Mouse (Mus musculus) thymus, postnatal 36 days (tissue): ENCODE data around the gene Paqr9.
A peak's percentile ranks its signal among the peaks of the same experiment; 100 is the strongest.

ENCODE experiments used
- DNase-seq, 2 experiments: peaks; one replicate each; pipeline ENCODE4 v3.0.0; 2022; ENCODE audit warnings: mixed read lengths in 2 of 2

Gene Paqr9

GRCm38 (mm10) chr9:95546679-95547078, 12.8 kb upstream of the Paqr9 start:
- no peak for DNase-seq

GRCm38 (mm10) chr9:95549626-95550411, 9.6 kb upstream of the Paqr9 start:
- no peak for DNase-seq

- no peak for DNase-seq
Observed at GRCm38 (mm10) chr9:95550856-95551774, 8.3 kb upstream of the Paqr9 start.

DNA sequence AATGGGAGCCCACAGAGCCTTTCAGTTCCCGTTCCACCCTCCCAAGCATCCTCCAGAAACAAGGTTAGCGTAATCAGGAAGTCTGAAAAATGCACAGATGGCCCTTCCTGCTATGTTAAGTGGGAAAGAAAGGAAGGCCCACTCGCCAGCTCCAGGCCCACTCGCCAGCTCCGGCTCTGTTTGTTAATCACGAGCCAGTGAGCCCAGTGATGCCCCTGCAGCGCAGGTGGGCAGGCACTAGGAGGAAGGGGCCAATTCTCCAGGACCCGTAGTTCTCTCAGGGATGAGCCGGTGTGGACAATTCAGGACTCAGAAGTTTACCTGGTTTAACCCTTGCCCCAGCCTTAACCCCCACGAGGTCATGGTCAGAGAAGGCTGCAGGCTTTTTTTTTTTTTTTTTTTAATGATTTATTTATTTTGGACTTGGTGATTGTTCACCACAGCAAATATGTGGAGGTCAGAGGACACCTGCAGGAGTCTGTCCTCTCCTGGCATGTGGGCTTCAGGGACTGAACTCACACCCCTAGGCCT, 7.2 kb upstream of the Paqr9 start:
- no peak for DNase-seq

DNA sequence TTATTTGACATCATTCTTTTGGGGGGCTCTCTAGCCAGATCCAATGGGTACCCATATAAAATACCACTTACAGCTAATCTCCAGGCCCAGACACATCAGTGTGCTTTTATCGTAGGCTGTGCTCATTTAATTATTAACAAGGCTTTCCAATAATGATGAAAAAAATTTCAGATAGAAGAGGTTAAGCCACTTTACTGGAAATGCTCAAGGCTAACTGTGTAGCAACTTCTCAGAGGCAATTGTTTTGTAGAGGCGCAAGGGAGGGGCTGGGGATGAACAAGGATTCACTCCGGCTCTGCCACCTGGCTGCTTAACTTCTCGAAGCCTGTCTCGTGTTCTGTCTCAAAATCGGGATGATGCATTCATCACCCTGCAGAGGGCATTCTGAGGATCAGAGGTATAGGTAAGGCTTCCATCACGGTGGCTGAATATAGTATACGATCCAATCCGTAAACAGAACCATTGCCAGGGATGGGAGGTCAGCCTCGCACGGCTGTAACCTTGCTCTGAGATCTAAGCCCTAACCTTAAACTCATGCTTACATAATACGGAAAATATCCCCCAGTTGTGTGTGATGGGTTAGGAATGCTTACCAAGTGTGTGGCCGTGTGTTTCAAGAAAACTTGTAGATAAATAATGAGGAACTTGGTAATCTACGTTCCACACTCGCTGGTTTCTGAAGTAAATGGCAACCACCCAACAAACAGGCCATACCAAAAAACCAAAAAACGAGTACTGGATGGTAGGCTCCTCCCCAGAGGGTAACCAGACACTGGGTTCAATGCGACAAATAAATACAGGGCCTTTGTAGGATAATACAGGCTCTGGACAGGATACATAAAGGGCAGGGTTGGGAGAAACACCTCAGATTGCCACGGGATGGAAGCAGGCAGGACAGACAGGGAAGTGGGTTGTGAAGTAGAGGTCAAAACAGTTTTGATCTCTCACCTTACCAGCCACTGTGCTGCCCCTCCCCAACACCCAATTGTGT, 4.9 kb upstream of the Paqr9 start:
- no peak for DNase-seq

DNA sequence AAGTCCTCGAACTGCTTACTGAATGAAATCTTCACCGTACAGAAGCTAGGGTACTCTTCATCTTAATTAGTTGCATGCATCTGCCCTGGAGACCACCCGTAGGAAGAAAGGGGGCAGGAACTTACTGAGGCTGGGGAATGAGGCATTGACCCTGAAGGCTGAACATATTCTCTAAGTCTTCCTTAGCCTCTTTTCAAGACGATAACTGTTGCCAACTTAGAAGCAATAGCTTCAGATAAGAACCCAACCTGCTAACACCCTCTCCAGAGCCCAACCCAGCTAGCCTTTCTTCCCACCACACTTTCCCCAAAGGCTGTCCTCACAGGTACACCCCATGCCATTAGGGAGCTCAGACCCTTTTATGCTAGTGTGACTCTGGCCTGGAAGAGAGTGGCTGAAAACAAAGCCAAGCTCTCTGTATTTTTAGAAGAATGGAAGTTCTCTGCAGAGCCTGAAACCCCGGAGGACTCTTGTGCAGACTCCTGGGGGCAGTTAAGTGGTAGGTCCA, 4.2 kb upstream of the Paqr9 start:
- DNase-seq: no peak

DNA sequence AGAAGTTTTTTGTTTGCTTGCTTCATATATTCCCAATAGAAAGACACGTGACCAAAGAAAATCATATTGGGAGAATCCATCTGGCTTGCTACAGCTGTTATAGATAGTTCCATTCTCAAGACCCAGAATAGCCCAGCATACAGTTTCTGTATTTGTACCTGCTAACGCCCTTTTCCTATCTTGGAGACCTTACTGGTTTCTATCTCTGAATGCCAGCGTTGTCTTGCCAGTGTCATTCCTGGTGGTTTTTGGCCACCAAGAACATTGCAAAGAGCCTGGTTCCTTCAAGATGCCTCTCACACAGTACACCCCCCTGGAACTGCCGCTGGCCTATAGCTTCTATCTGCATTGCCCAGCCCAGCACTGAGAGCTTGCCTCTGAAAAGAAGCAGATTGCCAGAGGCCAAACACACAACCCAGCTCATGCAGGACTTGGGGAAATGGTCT, 3.4 kb upstream of the Paqr9 start:
- no peak for DNase-seq

DNA sequence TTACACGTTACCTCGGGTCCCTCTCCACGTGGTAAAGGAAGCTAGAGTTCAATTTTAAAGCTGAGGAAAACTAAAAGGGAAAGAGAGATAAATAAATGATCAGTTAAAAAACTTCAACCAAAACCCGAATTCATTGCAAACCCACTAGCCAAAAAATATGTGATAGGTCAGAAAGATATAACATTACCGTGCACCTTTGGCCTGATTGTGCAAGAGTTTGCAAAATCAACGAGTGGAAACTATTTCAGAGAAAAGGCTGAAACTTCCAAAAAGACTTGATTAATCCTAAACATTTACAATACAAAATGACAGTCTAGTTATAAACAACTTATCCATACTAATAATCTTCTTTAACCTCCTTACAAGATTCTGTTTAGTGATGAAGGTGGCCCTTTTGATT, 1.7 kb upstream of the Paqr9 start:
- DNase-seq: no peak

GRCm38 (mm10) chr9:95558726-95559058, 765 bp upstream of the Paqr9 start:
- no peak for DNase-seq

GRCm38 (mm10) chr9:95559936-95560735, 679 bp downstream of the Paqr9 start:
- peak in 1 of 2 experiments; percentile 4 for DNase-seq

GRCm38 (mm10) chr9:95564047-95564446, 4.6 kb downstream of the Paqr9 start:
- DNase-seq: no peak

GRCm38 (mm10) chr9:95566394-95566793, 6.9 kb downstream of the Paqr9 start:
- DNase-seq: no peak

DNA sequence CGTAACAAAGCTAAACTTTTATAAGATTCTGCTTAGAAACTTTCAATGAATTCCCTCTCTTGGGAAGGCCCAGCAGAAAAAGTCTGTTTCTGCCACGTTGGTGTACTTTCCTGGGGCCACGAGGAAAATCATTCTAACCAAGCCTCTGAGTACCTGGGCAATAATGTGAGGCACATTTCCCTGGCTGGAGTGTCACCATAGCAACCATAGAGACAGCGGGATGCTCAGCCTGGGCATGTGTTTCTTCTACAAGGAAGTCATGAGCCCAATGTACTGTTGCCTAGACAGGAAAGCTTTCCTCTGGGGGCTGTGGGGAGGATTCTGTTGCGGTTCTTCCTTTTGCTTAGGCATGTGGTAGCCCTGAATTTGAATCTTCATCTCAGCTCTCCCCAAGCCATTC, 7.5 kb downstream of the Paqr9 start:
- DNase-seq: no peak

DNA sequence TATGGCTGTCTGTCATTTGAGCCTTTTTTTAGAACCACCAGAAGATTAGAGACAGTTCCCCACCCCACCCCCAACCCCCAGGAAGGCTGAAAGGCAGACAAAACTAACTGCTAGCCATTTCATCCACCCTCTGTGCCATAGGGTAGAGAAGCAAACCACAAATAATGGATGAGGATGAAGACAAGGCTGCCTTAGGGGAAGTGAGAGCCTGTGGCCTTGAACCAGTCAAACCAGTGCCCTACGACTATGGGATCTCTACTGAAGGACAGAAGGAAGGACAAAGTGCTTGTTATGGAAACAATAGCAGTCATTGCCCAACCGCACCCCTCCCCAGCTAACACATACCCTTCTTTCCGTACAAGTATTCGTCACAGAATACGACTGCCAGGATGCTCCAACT, 9.8 kb downstream of the Paqr9 start:
- no peak for DNase-seq

- DNase-seq: no peak
Observed at GRCm38 (mm10) chr9:95569966-95570365, 10.5 kb downstream of the Paqr9 start.

GRCm38 (mm10) chr9:95570604-95571003, 11.1 kb downstream of the Paqr9 start:
- no peak for DNase-seq

DNA sequence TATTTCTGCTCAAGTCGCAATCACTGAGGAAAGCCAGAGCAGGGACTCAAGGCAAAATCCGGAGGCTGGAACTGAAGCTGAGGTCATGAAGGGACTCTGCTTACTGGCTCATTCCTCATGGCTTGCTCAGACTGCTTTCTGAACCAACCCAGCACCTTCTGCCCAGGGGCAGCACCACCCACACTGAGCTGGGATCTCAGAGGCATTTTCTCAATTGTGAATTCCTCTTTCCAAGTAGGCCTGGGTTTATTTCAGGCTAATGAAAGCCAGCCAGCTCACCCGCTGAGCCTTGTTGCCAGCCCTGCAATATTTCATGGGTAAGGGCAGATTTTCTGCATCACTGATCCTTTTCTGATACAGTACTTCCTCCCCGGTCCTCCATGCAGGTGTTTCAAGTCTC, 12.0 kb downstream of the Paqr9 start:
- DNase-seq: no peak

DNA sequence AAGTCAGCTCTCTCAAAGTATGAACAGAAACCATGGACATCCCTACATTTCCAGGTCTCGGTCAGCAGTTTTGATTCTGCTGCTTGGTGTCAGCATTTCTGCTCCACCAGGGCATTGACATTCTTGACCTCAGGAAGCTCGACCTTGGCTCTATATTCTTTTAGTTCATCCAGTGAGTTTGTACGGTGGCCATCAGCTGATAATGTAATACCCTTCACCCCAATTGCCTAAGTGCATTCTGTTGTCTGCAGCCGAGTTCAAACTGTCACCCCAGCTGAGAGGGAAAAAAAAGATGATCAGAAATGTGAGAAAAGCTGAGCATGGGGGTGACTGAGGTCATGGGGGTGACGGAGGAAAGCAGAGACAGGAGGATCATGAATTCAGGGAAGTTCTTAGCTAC, 13.1 kb downstream of the Paqr9 start:
- DNase-seq: no peak

DNA sequence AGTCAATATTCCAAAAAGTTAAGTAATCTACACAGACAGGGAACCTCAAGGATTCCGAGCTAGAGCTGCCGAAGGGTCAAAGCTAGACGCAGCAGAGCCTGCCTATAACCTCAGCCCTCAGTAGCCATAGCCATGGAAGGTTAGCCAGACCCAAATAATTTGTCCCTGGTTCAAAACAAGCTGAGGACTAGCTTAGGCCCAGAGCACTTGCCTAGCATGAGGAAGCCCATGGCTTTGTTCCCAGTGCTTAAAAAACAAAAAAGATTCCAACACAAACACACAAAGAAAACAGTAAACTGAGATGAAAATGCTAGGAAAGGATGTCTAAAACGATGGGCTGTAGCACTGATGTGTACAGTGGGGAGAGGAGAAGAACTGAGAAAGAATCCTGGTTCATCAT, 14.7 kb downstream of the Paqr9 start:
- no peak for DNase-seq

- DNase-seq: no peak
Observed at GRCm38 (mm10) chr9:95577502-95577901, 18.0 kb downstream of the Paqr9 start.

DNA sequence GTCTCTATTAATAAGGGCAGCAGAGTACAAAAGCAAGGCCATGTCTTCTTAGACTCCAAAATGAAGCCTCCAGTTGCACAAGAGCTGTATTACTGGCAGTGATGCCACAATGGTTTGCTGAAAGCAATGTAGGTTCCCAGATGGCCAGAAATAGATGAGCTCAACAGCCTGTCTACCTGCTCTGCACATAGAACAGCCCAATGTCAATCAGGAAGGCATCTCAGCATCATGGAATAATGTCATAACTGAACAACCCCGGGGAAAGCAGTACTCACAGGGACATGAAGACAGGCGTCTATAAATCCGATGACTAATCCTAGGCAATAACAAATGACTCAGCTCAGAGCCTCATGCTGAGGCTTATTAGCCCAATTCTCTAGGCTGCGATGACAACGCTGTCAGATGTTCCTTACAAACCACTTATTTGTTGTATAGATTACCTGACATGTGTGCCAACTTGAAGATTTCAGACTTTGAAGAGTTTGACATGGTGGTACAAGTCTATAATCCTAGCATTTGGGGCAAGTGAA, 19.0 kb downstream of the Paqr9 start:
- no peak for DNase-seq
